Mouse (Mus musculus) embryonic facial prominence, embryonic 11.5 days (tissue): Measurements from ENCODE around the gene Nrd1. TPM values are rescaled to one million over a fixed set of nuclear protein-coding genes. Genes with fewer than 3 reads are reported as not detected.
A peak's percentile ranks its signal among the peaks of the same experiment; 100 is the strongest.

ENCODE experiments used
- ATAC-seq: fragments of 200-750 bp; cut with Nextera tagmentation; replicated peaks from 2 replicates; pipeline ENCODE4 v1.8.0; 2017; ENCODE audit warnings: low read depth; ENCODE audit not compliant: insufficient number of reproducible peaks, low FRiP score, low TSS enrichment
- DNase-seq: peaks from one replicate; pipeline ENCODE4 v3.0.0-alpha.2; 2015; ENCODE audit warnings: low spot score
- H3K27ac ChIP-seq: fragments of 300-500 bp; sonication (generic); replicated peaks from 2 replicates; pipeline ENCODE4 v1.5.1; 2014; ENCODE audit warnings: mild to moderate bottlenecking, low read depth, low read length, control low read depth
- H3K27me3 ChIP-seq: fragments of 300-500 bp; sonication (generic); 2 replicates; pipeline ENCODE4 v1.6.1; 2014; ENCODE audit warnings: mild to moderate bottlenecking, low read length, moderate library complexity, mixed read lengths; ENCODE audit not compliant: control insufficient read depth, insufficient read depth
- H3K36me3 ChIP-seq: fragments of 300-500 bp; sonication (generic); replicated peaks from 2 replicates; pipeline ENCODE4 v1.6.1; 2014; ENCODE audit warnings: low read depth, mild to moderate bottlenecking, low read length, moderate library complexity, mixed read lengths; ENCODE audit not compliant: control insufficient read depth, insufficient read depth
- H3K4me1 ChIP-seq: fragments of 300-500 bp; sonication (generic); 2 replicates; pipeline ENCODE4 v1.6.1; 2014; ENCODE audit warnings: low read length, mixed read lengths; ENCODE audit not compliant: control insufficient read depth, insufficient read depth
- H3K4me2 ChIP-seq: fragments of 300-500 bp; sonication (generic); 2 replicates; pipeline ENCODE4 v1.6.1; 2014; ENCODE audit warnings: low read depth, mild to moderate bottlenecking, control low read depth, low read length, moderate library complexity
- H3K4me3 ChIP-seq: fragments of 300-500 bp; sonication (generic); 2 replicates; pipeline ENCODE4 v1.5.1; 2014; ENCODE audit warnings: low read depth, low read length, control low read depth
- H3K9ac ChIP-seq: fragments of 300-500 bp; sonication (generic); replicated peaks from 2 replicates; pipeline ENCODE4 v1.6.1; 2014; ENCODE audit warnings: mild to moderate bottlenecking, control low read depth, low read length
- H3K9me3 ChIP-seq: fragments of 300-500 bp; sonication (generic); replicated peaks from 2 replicates; pipeline ENCODE4 v1.6.1; 2016; ENCODE audit warnings: mild to moderate bottlenecking, low read length, inconsistent platforms, mixed read lengths; ENCODE audit not compliant: control insufficient read depth
- WGBS: fragments of 180-500 bp; shearing (Covaris S2); extraction: QIAGEN DNeasy Blood & Tissue Kit; methylation state at CpG from one replicate; pipeline ENCODE4 v1.1.7; 2014; 5-methylcytosine and 5-hydroxymethylcytosine counted together
- polyA plus RNA-seq: library from polyadenylated mRNA; unstranded; fragments of >200 nt; fragmentation: Nextera tagmentation; extraction: Ambion mirVana; gene quantifications from 2 replicates; pipeline ENCODE4 v1.2.1, GENCODE M21; 2014

The Nrd1 gene
- polyA plus RNA-seq, 1 experiment from 2014 or later = 66.3 TPM

GRCm38 (mm10) chr4:109000961-109001360 is 506 bp downstream of the Nrd1 start:
- H3K36me3 ChIP-seq = no peaks in the 10 kb centered on the region
- H3K27ac ChIP-seq = peak overlapping the region; percentile 36
- H3K4me1 ChIP-seq = no peaks in the 10 kb centered on the region
- ATAC-seq = peak; percentile 45
- H3K4me3 ChIP-seq = peak overlapping the region; percentile 72
- no peaks in the 10 kb centered on the region for H3K9me3 ChIP-seq
- no peak for DNase-seq
- H3K4me2 ChIP-seq = peak overlapping the region; percentile 55
- H3K27me3 ChIP-seq = no peaks in the 10 kb centered on the region
- 0% methylated on average over 18 of the region's 18 CpGs for WGBS
- H3K9ac ChIP-seq = peak overlapping the region; percentile 75

GRCm38 (mm10) chr4:109008046-109008445 is 7.6 kb downstream of the Nrd1 start:
- no peak overlapping the region for H3K4me3 ChIP-seq
- H3K4me1 ChIP-seq = no peaks in the 10 kb centered on the region
- 95% methylated on average over 1 of the region's 1 CpGs for WGBS
- H3K27ac ChIP-seq = no peak overlapping the region
- no peak for ATAC-seq
- DNase-seq = no peak
- no peaks in the 10 kb centered on the region for H3K36me3 ChIP-seq
- H3K4me2 ChIP-seq = no peak overlapping the region
- no peaks in the 10 kb centered on the region for H3K27me3 ChIP-seq
- no peaks in the 10 kb centered on the region for H3K9me3 ChIP-seq
- no peak overlapping the region for H3K9ac ChIP-seq

- no peak for DNase-seq
- peaks cover 2% of the 10 kb centered on the region; the same call in 1 of the 2 replicates for H3K36me3 ChIP-seq
- H3K4me1 ChIP-seq = no peaks in the 10 kb centered on the region
- H3K9ac ChIP-seq = no peak overlapping the region
- 86% methylated on average over 4 of the region's 4 CpGs for WGBS
- no peak overlapping the region for H3K4me3 ChIP-seq
- H3K4me2 ChIP-seq = no peak overlapping the region
- H3K27ac ChIP-seq = no peak overlapping the region
- H3K9me3 ChIP-seq = no peaks in the 10 kb centered on the region
- no peaks in the 10 kb centered on the region for H3K27me3 ChIP-seq
- no peak for ATAC-seq
These were observed 13.6 kb downstream of the Nrd1 start for GRCm38 (mm10) chr4:109014091-109014490.

GRCm38 (mm10) chr4:109017441-109017840 is 17.0 kb downstream of the Nrd1 start:
- Histone ChIP-seq H3K4me2 (no peak overlapping the region), H3K9ac (no peak overlapping the region), H3K4me1 (no peaks in the 10 kb centered on the region), H3K27me3 (no peaks in the 10 kb centered on the region), H3K4me3 (no peak overlapping the region), H3K9me3 (no peaks in the 10 kb centered on the region), H3K36me3 (peaks cover 2% of the 10 kb centered on the region), H3K27ac (no peak overlapping the region)
- ATAC-seq (no peak), DNase-seq (no peak)
- 63% methylated on average over 7 of the region's 7 CpGs for WGBS

- DNase-seq = no peak
- Histone ChIP-seq H3K4me2 (no peak overlapping the region), H3K9me3 (no peaks in the 10 kb centered on the region), H3K27ac (no peak overlapping the region), H3K4me1 (no peaks in the 10 kb centered on the region), H3K9ac (no peak overlapping the region), H3K36me3 (peaks cover 2% of the 10 kb centered on the region), H3K27me3 (no peaks in the 10 kb centered on the region), H3K4me3 (no peak overlapping the region)
- 78% methylated on average over 4 of the region's 4 CpGs for WGBS
- ATAC-seq = no peak
These were observed 18.8 kb downstream of the Nrd1 start for GRCm38 (mm10) chr4:109019301-109019700.

GRCm38 (mm10) chr4:109021976-109022375 is 21.5 kb downstream of the Nrd1 start:
- Histone ChIP-seq H3K4me1 (no peaks in the 10 kb centered on the region), H3K36me3 (peaks cover 2% of the 10 kb centered on the region), H3K9ac (no peak overlapping the region), H3K4me2 (no peak overlapping the region), H3K27ac (no peak overlapping the region), H3K4me3 (no peak overlapping the region), H3K9me3 (no peaks in the 10 kb centered on the region), H3K27me3 (no peaks in the 10 kb centered on the region)
- 79% methylated on average over 1 of the region's 1 CpGs for WGBS
- ATAC-seq (no peak), DNase-seq (no peak)

- DNase-seq = no peak
- 60% methylated on average over 3 of the region's 3 CpGs for WGBS
- H3K4me2 ChIP-seq = no peak overlapping the region
- no peaks in the 10 kb centered on the region for H3K9me3 ChIP-seq
- no peaks in the 10 kb centered on the region; the same call in none of the 2 replicates for H3K36me3 ChIP-seq
- no peaks in the 10 kb centered on the region for H3K27me3 ChIP-seq
- ATAC-seq = no peak
- H3K9ac ChIP-seq = no peak overlapping the region
- H3K27ac ChIP-seq = no peak overlapping the region
- H3K4me1 ChIP-seq = no peaks in the 10 kb centered on the region
- H3K4me3 ChIP-seq = no peak overlapping the region
These were observed 24.6 kb downstream of the Nrd1 start for GRCm38 (mm10) chr4:109025061-109025460.

- H3K4me1 ChIP-seq = no peaks in the 10 kb centered on the region
- H3K9ac ChIP-seq = no peak overlapping the region
- H3K9me3 ChIP-seq = no peaks in the 10 kb centered on the region
- ATAC-seq (no peak), DNase-seq (no peak)
- H3K27ac ChIP-seq = no peak overlapping the region
- no peak overlapping the region for H3K4me3 ChIP-seq
- no peaks in the 10 kb centered on the region for H3K27me3 ChIP-seq
- H3K4me2 ChIP-seq = no peak overlapping the region
- 81% methylated on average over 3 of the region's 3 CpGs for WGBS
- H3K36me3 ChIP-seq = no peaks in the 10 kb centered on the region; the same call in 1 of the 2 replicates
These were observed 26.1 kb downstream of the Nrd1 start for GRCm38 (mm10) chr4:109026543-109026942.
